Mouse (Mus musculus) right cerebral cortex, adult 18-20 months (tissue): ENCODE data around the gene Polr3gl.

Experiments
- DNase-seq: peaks from one replicate; pipeline ENCODE4 v3.0.0; 2022; ENCODE audit warnings: mixed read lengths

Polr3gl gene

GRCm38 (mm10) chr3:96597435-96597891, 3.5 kb upstream of the Polr3gl start:
- peak; percentile 48 for DNase-seq

DNA sequence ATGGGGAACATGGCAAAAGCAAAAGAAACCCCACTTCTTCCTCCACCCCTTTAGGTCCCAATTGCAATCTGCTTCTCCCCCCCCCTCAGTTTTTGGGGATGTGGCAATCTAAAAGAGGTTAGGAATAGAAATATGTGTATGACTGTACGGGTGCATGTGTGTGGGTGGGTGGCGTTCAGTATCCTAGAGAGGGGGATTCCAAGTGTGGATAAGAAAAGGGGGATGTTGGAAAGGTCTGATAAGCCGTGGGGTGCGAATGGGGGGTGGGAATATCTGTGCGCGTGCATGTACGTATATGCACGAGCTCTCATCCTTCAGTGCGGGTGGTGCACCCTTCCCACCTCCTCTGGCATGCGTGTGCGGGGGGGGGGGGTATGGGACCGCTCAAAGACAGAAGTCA, 2.9 kb upstream of the Polr3gl start:
- DNase-seq, result peak; percentile 40

GRCm38 (mm10) chr3:96596228-96596707, 2.3 kb upstream of the Polr3gl start, which contains the start of gene Ankrd34a:
Gene Ankrd34a, plus strand, starts transcription at chr3:96596636.
- DNase-seq, result peak; percentile 87

DNA sequence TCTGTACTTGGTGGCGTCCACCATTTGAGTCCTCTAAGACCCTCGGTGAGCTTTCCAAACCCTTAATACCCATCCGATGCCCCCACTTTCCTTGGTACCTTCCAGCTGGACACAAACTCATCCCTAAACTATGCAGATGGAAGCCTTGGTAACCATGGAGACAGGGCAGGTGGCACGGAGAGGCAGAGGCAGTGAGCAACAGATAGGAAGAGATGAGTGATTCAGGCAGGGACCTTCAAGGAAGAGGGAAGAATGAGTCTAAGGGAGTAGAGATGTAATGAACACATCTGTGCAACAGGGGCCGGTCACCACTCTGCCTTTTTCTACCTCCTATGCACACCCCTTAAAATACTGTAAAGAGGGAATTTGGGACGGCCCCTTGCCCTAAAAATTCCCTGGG, 1.7 kb upstream of the Polr3gl start:
- DNase-seq, result peak; percentile 72

DNA sequence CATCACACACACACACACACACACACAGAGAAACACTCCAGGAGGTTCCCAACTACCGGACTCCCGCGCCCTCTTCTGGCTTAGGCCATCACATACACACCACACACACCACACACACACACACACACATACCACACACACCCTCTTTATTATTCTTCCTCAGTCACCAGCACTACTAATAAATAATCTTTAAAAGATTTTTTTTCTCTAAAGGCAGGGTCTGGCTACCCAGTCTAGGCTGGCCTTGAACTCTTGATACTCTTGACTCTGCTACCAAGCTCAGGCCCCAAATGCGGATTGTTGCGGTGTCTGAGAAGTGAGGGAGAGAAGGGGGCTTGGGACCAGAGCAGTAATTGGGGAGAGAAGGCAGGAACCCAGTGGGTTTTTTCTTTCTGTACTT, 870 bp upstream of the Polr3gl start:
- no peak for DNase-seq

DNA sequence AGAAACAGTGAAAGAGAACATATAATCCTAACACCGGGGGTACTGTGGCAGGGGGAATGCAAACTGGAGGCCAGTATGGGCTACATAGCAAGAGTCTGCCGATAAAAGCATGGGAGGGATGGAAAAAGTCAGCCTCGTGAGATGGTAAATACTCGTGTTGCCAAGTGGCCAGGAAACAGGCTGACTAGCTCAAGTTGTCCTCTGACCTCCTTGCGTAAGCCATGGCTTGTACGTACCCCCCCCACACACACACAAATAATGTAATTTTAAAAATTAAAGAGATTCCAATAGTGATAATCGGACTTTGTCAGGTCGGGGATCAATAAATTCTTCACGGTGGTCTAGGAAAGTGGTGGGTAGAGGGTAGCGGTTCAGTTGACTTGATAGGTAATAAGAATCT, 607 bp downstream of the Polr3gl start:
- no peak for DNase-seq

DNA sequence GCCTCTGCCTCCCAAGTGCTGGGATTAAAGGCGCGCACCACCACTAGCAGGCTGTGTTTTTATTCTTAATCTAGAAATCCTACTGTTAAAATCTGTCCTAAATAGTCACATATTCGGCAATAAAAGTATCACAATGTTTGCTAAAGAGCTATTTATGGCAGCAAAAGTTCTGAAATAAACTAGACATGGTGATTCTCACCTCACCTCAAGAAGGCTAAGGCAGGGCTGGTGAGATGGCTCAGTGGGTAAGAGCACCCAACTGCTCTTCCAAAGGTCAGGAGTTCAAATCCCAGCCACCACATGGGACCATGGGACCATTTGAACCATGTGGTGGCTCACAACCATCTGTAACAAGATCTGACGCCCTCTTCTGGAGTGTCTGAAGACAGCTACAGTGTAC, 3.3 kb downstream of the Polr3gl start:
- DNase-seq, result no peak

DNA sequence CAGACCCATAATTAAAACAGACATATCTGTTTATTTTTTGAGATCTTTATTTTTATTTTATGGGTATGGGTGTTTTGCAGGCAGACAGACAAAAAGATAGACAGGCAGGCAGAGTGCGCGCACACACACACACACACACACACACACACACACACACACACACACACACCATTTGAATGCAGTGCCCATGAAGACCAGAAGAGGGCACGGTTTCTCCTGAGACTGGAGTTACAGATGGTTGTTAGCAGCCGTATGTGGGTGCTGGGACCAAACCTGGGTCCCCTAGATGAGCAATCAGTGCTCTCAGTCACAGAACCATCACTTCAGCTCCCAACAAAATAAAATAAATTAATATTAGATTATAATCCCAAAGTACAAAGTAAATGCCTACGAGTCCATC, 10.6 kb downstream of the Polr3gl start:
- DNase-seq, result no peak

GRCm38 (mm10) chr3:96581771-96582515, 12.0 kb downstream of the Polr3gl start:
- DNase-seq, result no peak

- DNase-seq, result no peak
These were observed 12.8 kb downstream of the Polr3gl start for GRCm38 (mm10) chr3:96581141-96581540.

GRCm38 (mm10) chr3:96579885-96580454, 14.0 kb downstream of the Polr3gl start:
- peak; percentile 94 for DNase-seq

- DNase-seq, result no peak
These were observed 14.7 kb downstream of the Polr3gl start for GRCm38 (mm10) chr3:96579239-96579750.

DNA sequence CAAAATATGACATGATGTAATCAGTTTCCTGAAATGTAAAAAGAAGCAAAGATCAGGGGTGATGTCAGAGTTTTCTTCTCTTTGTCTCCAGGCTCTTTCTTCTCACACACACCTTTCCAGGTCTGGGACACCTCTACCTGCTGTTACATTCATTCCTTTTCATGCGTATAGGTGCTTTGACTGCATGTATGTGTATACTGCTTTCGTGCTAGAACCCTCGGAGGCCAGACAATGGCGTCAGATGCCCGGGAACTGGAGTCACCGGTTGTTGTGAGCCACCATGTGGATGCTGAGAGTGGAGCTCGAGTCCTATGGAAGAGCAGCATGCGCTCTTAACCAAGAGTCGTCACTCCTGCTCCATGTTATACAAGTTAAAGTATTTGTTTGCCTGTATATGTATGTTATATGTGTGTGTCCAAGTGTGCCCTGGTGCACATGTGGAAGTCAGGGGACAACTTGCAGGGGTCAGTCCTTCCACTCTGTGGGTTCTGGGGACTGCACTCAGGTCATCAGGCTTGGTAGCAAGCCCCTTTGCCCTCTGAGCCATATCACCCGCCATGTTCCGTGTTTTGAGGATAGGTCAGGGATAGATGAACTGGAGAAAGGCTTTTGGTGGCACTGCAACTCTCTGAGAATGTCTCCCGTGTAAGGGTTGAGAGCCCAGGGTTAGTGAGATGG, 15.3 kb downstream of the Polr3gl start:
- no peak for DNase-seq

GRCm38 (mm10) chr3:96577566-96577965, 16.4 kb downstream of the Polr3gl start:
- DNase-seq, result no peak

DNA sequence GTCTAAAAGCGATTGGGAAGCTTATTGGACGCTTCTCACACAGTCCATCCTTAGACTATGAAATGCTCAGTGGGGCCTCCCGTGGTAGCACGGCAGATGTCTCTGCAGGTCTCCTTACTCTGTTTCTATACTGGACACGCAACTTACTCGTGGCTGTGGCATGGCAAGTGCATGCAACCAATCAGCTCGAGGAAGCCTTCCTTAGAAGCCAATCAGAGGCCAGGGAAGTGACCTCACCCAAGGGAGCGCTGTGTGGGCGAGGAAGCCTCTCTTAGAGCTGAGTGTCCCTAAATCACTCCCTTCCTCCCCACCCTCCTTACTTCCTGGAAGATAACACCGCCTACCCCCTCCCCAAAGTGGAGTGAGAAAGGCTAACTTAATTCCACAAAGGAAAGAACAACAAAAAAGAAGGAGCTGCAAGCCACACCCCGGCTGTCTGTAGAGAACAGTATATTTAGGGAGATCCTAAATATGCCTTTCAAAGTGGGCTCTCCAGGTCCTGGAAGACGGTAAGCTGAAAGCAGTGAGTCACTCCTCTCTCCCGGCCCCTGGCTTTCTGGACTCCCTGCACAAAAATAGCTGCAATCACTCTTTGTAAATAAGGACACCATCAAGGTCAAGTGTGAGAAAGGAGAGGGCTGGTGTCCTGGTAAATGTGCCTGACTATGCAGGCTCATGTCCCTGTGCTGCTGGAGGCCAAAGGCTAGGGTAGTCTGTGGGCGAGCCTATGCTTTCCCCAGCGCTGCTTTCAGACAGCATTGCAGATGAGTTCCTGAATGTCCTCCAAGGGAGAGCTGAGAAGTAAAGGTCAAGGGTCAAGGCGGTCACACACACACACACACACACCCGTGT, 17.1 kb downstream of the Polr3gl start, which contains the start of gene Gm16253:
Gm16253 (plus strand) TSS at position 295 of the 852 bp plus-strand sequence.
- peak; percentile 95 for DNase-seq

DNA sequence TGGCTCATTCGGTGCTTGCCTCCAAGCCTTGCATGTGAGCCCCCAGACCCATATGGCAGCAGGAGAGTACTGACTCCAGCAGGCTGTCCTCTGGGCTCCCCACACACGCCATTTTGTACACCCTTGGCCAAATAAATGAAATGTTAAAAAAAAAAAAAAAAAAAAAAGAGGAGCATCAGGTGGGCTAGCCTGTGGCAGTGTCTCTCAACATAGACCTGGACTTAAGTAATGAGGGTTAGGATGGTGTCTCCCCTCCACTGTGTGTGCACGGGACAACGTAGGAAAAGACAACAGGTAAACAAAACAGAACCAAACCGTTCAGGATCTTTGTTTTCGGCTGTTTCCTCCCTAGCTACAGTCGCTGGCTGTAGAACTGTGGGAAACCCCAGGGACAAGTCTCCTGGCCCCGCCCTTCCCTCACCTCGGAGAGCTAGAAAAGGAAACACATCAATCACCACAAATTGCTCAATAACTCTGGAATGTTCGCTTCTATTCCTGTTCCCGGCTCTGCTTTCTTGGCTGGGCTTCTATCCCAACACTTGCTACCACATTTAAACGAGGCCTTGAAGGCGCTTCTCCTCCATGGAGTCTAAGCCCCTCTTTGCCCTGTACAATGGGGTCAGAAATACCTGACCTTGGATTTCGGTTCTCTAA, 17.8 kb downstream of the Polr3gl start:
- peak; percentile 17 for DNase-seq

GRCm38 (mm10) chr3:96575272-96575984, 18.6 kb downstream of the Polr3gl start:
- DNase-seq, result no peak

- DNase-seq, result no peak
These were observed 20.1 kb downstream of the Polr3gl start for GRCm38 (mm10) chr3:96573611-96574511.

GRCm38 (mm10) chr3:96571896-96572698, 21.9 kb downstream of the Polr3gl start:
- no peak for DNase-seq
